Comparison of ENCODE assay signal across 8 mouse cellular contexts in genomic region chr15:98897928-98898800, GRCm38 (mm10). TPM values are rescaled to one million over a fixed set of nuclear protein-coding genes. Genes with fewer than 3 reads are reported as not detected.
DNase-seq lines count a peak whose midpoint lies in the region; ATAC-seq and TF ChIP-seq lines count a peak whose summit lies in the region.

Dhh (minus strand) TSS chr15:98898540.

- no peak for ATAC-seq in heart, postnatal 0 days (ENCODE audit: insufficient read depth, low read depth)
- no peak for ATAC-seq in neural tube, embryonic 14.5 days (ENCODE audit: low read depth)

- H3K4me3 ChIP-seq in E14TG2a.4 (replicated peaks; ENCODE audit: low read length), result peak within 1 kb of the TSS; percentile 81
- H3K4me3 ChIP-seq in heart, postnatal 0 days (ENCODE audit: low read depth, low read length), result peak within 1 kb of the TSS; percentile 37
- peak within 1 kb of the TSS; percentile 12 for H3K4me3 ChIP-seq in neural tube, embryonic 14.5 days (ENCODE audit: low read depth, low read length)

- peak within 1 kb of the TSS; percentile 53 for H3K4me2 ChIP-seq in heart, postnatal 0 days (ENCODE audit: low read depth, low read length)
- H3K4me2 ChIP-seq in neural tube, embryonic 14.5 days (ENCODE audit: low read depth, low read length), result peak within 1 kb of the TSS; percentile 22; the same call in 1 of the 2 replicates

- peaks cover 53% of the 10 kb centered on the region for H3K4me1 ChIP-seq in E14TG2a.4 (replicated peaks; ENCODE audit: low read depth, low read length)
- H3K4me1 ChIP-seq in heart, postnatal 0 days (ENCODE audit: control insufficient read depth, insufficient read depth), result peaks cover 33% of the 10 kb centered on the region
- peaks cover 14% of the 10 kb centered on the region for H3K4me1 ChIP-seq in neural tube, embryonic 14.5 days (ENCODE audit: control insufficient read depth, insufficient read depth, low read length)

- DNase-seq in adrenal gland, postnatal 25 days, result peak; percentile 46
- DNase-seq in heart, postnatal 0 days (ENCODE audit: low spot score), result no peak
- DNase-seq in liver, result peak; percentile 41
- DNase-seq in spleen, adult 18-20 months, result no peak
- DNase-seq in urinary bladder, postnatal 14 days (ENCODE audit: low spot score), result no peak
- DNase-seq in cerebellum, postnatal 4 days (ENCODE audit: low spot score in 2 of 2), result no peak

- no peak for TF ChIP-seq EP300 in heart, postnatal 0 days (IDR thresholded peaks at IDR 0.05; ENCODE audit: low read depth)

- WGBS in heart, postnatal 0 days, result 2% methylated on average over 38 of the region's 41 CpGs
- under 1% methylated on average over 41 of the region's 41 CpGs for WGBS in neural tube, embryonic 14.5 days

- no peak for TF ChIP-seq CTCF in E14TG2a.4 (conservative IDR thresholded peaks at IDR 0.05; ENCODE audit: low read length)
- TF ChIP-seq CTCF in heart, postnatal 0 days (IDR thresholded peaks at IDR 0.05; ENCODE audit: low read depth), result no peak

- no peak within 1 kb of the TSS for H3K27ac ChIP-seq in heart, postnatal 0 days (ENCODE audit: low read depth)
- H3K27ac ChIP-seq in neural tube, embryonic 14.5 days (ENCODE audit: low read depth, low read length), result no peak within 1 kb of the TSS

- H3K9me3 ChIP-seq in E14TG2a.4 (ENCODE audit: low read length), result no peaks in the 10 kb centered on the region
- no peaks in the 10 kb centered on the region for H3K9me3 ChIP-seq in heart, postnatal 0 days (replicated peaks; ENCODE audit: control insufficient read depth, low read length)
- H3K9me3 ChIP-seq in neural tube, embryonic 14.5 days (ENCODE audit: control insufficient read depth, low read length), result no peaks in the 10 kb centered on the region

- 0 out of 2 replicates have a peak within 1 kb of the TSS, but pooled peaks have one; percentile 17 for H3K9ac ChIP-seq in heart, postnatal 0 days (replicated peaks; ENCODE audit: low read depth, low read length)
- H3K9ac ChIP-seq in neural tube, embryonic 14.5 days (replicated peaks; ENCODE audit: low read depth, low read length), result no peak within 1 kb of the TSS

- H3K27me3 ChIP-seq in E14TG2a.4 (ENCODE audit: insufficient read depth, low read length), result peaks cover 73% of the 10 kb centered on the region
- H3K27me3 ChIP-seq in heart, postnatal 0 days (ENCODE audit: control insufficient read depth, insufficient read depth, low read length), result peaks cover 63% of the 10 kb centered on the region
- peaks cover 53% of the 10 kb centered on the region for H3K27me3 ChIP-seq in neural tube, embryonic 14.5 days (ENCODE audit: control insufficient read depth, insufficient read depth, low read length)

- peaks cover 3% of the 10 kb centered on the region for H3K36me3 ChIP-seq in E14TG2a.4 (ENCODE audit: insufficient read depth, low read length)
- H3K36me3 ChIP-seq in heart, postnatal 0 days (replicated peaks; ENCODE audit: control insufficient read depth, insufficient read depth, low read length), result 0 out of 2 replicates have a peak, but pooled peaks cover under 1% of the 10 kb centered on the region
- H3K36me3 ChIP-seq in neural tube, embryonic 14.5 days (ENCODE audit: control insufficient read depth, insufficient read depth, low read length), result peaks cover 2% of the 10 kb centered on the region; the same call in 1 of the 2 replicates

RNA-seq across cellular contexts. Expression of gene Dhh, which starts in this region (rescaled TPM):
- total RNA-seq in adrenal gland, postnatal 25 days (2021), result 1.1 and 2.4 TPM in 2 replicates
- total RNA-seq in heart, postnatal 0 days (2014; rRNA removed; ENCODE audit: low replicate concordance), result 4.4 and 4.8 TPM in 2 replicates
- polyA plus RNA-seq in heart, postnatal 0 days (2015; fragmentation: Nextera tagmentation; extraction: Ambion mirVana), result 1.7 TPM in 2 replicates
- polyA plus RNA-seq in neural tube, embryonic 14.5 days (2014; fragmentation: Nextera tagmentation; extraction: Ambion mirVana), result 0.32 and 2.0 TPM in 2 replicates

Comparison
In these comparisons a context has a peak if more than half of its experiments do, and no peak if none do; other contexts are left out.
1. H3K4me3 ChIP-seq: peak in every context shown above with its lines; median percentile 81 in E14TG2a.4; 37 in heart, postnatal 0 days; 12 in neural tube, embryonic 14.5 days.
2. DNase-seq: peak in adrenal gland, postnatal 25 days (single experiment) and liver (single experiment); none in heart, postnatal 0 days (single experiment), spleen, adult 18-20 months (0 of 2), urinary bladder, postnatal 14 days (single experiment) and cerebellum, postnatal 4 days (0 of 2).